Mouse (Mus musculus) small intestine, adult 2 months (tissue): Measurements from ENCODE around the gene Cep128.

ENCODE experiments used
- CTCF ChIP-seq: fragments of 200-500 bp; IDR thresholded peaks from 2 replicates; pipeline ENCODE4 v1.5.1; 2012; ENCODE audit warnings: low read depth, mild to moderate bottlenecking, control low read depth, inconsistent platforms, low read length, moderate library complexity, mixed read lengths; ENCODE audit not compliant: insufficient replicate concordance, insufficient read length; ENCODE audit errors: extremely low read depth
- POLR2A ChIP-seq: fragments of 200-500 bp; IDR thresholded peaks from 2 replicates; pipeline ENCODE4 v1.6.1; 2012; ENCODE audit warnings: low read depth, mild to moderate bottlenecking, control low read depth, inconsistent platforms, low read length, moderate library complexity

DNA sequence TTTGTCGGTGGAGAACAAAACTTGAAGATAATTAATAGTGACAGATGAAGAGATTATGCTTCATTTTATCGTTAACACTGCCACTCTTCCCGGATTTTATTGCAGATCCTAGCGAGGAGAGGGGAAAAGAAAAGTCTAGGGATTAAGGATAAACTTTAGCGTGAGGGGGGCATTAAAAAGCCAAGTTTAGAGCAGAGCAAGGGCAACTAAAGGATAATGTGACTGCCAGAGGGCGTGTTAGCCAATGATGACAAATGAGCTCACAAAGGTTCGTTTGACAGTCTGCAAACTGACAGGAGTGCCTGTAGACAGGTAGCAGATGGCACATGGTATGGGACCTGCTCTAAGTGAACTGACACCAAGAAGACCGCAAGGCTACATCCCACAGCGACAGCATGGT, 37.1 kb upstream of the Cep128 start:
- TF ChIP-seq CTCF (no peak), POLR2A (no peak)
